Mouse (Mus musculus) kidney, postnatal 4 days (tissue): ENCODE results near the gene Sec14l1.
"Not testable (repeated sequence)": the region's sequence is repeated elsewhere in the genome, so short reads cannot be mapped to it uniquely, and the experiment has no call there.

ENCODE experiments used
- DNase-seq, 2 experiments: peaks; one replicate each; pipeline ENCODE4 v3.0.0; 2021; ENCODE audit warnings: mixed read lengths in 2 of 2

Gene Sec14l1

DNA sequence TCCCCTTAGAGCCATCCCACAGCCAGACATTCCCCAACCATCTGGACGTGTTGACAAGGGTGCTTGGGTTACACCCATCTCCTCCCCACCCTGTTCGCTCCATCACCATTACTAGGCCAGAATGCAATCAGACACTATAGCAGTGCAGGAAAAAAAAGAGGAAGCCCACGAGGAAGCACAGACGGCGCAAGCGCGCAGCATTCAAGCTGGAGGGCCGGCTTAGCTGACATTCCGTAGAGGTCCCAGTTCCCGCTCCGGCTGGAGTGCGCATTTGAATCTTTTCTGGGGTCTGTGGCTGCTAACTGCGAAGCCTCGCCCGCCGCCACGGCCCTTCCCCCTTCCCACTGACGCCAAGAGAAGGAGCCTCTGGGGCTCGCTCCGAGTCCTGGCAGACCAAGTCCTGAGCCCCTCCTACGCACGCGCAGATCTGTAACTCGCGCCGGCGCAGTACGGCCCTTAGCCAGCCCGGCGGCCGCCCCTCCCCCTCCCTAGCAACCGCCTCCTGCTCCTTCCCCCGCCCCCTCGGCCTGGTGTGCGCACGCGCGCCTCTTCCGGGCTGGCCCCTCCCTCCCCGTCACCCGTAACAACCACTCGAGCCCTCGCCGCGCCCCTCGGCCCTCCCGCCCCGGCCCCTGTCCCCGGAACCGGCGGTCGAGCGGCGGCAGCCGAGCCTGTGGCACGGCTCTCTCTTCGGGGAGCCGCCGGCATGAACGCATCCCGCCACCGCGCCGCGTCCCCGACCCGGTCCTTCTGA is at the start of gene Sec14l1:
TSS of gene Sec14l1 (plus strand) at position 577 of the 754 bp plus-strand sequence.
- peak; percentile 100 for DNase-seq

GRCm38 (mm10) chr11:117065602-117066001 is 49.4 kb upstream of the Sec14l1 start:
- DNase-seq: not testable (repeated sequence)

DNA sequence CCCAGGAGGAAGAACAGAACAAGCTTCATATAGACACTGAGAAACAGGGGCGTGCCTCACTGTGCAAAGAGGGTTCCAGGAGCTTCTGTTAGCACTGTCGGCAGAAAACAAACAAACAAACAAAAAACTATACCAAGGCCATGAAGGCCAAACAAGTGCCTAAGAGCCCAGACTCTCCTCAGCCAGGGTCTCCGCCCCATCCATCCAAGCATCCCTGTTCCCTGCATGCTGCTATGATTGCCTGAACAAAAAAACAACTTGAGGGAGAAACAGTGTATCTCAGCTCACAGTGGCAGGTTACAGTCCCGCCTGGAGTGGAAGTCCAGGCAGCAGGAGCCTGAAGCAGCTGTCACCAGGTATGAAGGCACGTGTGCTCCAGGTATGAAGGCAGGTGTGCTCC is 48.2 kb upstream of the Sec14l1 start:
- DNase-seq: no peak

- no peak for DNase-seq
Measured at GRCm38 (mm10) chr11:117068332-117068731, 46.6 kb upstream of the Sec14l1 start.

DNA sequence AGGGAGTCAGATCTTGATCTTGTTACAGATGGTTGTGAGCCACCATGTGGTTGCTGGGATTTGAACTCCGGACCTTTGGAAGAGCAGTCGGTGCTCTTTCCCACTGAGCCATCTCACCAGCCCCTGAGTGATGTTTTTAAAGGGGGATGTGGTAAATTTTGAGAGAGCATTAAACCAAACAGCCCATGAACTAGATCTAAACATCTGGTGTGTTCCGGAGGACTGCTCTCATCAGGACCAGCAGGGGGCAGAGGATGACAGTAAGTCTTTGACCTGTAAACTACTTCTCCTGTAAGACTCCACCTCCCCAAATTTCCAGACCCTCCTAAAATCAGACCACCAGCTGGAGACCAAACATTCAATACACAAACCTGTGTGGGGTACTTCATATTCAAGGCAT is 45.9 kb upstream of the Sec14l1 start:
- peak; percentile 37 to 55 for DNase-seq

GRCm38 (mm10) chr11:117070711-117071110 is 44.3 kb upstream of the Sec14l1 start:
- no peak for DNase-seq

DNA sequence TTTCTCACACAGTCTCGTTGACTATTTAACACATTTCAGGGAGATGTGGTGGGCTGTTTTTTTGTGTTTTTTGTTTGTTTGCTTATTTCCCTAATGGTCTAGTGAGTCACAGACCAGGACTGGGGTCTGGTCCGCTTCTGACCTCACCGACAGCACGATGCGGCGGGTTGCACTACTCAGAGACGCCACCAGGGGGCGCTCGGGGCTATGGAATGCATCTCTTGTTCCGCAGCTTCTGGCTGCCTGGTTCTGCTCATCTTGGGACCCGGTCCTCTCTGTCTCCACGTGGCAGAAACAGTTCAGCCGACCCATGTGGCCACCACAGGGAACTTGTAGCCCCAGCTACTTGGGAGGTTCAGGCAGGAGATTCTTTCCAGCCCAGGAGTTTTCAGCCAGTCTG is 42.8 kb upstream of the Sec14l1 start:
- DNase-seq: peak; percentile 92 to 93

GRCm38 (mm10) chr11:117073426-117073825 is 41.5 kb upstream of the Sec14l1 start:
- no peak for DNase-seq

- DNase-seq: peak; percentile 88 to 93
Measured at GRCm38 (mm10) chr11:117076576-117077196, 38.3 kb upstream of the Sec14l1 start.

- no peak for DNase-seq
Measured at GRCm38 (mm10) chr11:117077227-117077626, 37.7 kb upstream of the Sec14l1 start.

GRCm38 (mm10) chr11:117077902-117078301 is 37.1 kb upstream of the Sec14l1 start:
- DNase-seq: no peak

DNA sequence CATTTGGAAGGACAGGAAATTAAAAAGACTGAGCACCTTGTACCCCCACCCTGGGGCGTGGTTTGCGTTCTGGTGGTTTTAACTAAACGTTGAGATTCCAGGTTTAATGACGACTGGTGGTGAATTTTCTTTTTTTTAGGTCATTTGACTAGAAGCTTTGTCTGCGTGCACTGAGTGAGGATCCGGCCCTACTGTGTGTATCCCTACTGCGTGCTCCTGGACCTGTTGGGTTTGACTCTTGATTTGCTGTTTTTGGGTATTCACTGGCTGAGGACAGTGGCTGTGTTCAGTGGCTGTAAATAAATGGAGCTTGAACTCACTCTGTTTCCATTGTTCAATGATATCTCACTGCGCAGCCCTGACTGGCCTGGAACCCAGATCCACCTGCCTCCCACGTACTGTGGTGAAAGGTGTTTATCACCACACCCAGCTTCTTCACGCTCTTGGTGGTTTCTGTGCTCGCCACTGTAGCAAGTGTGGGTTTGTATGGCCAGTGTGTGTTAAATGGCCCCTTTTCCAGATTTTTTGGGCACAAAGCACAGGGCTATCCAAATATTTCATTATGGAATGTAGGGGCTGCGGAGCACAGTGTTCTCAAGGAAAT is 36.2 kb upstream of the Sec14l1 start:
- DNase-seq: no peak

DNA sequence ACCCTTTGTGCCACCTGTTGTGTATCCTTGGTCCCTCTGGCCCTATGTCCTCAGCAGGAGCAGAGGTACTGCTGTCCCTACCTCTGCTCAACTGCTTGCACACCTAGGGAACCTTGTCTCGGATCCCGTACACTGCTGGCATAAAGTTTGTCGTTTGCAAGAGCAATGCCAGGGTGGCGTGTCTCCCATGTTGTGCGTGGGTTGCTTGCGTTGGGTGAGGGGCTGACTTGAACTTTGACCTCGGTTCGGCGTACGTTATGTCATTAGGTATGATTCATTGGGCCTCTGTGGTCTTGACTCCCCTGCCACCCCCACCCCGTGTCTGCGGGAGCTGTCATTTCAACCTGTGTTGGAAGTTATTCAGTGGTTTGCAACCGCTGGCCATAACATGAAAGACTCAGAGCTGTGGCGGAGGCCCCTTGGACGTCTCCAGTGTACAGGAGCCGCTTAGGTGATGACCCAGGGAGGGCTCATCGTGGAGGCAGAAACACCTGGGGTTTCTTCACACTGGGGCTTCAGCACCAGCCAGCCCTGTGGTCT is 35.2 kb upstream of the Sec14l1 start:
- DNase-seq: no peak

DNA sequence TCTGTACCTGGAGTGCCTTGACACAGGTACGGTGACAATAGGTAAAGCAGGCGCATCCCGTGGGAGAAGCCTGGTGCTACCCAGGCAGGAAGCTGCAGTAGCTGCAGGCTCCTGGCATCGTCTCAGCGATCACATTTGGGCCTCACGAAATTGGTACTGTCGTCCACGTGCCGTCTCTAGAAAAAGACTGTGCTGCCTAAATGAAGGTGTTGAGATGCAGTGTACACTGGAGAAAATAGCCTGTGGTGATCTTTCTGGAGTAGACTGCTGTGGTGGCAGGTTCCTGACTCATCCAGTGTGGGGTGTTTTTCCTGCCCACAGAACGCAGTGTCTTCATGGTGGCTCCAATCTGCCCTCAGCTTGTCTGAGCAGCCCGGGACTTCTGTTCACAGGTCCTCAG is 34.8 kb upstream of the Sec14l1 start:
- no peak for DNase-seq

- DNase-seq: peak; percentile 76 to 86
Measured at GRCm38 (mm10) chr11:117081165-117082064, 33.6 kb upstream of the Sec14l1 start.

DNA sequence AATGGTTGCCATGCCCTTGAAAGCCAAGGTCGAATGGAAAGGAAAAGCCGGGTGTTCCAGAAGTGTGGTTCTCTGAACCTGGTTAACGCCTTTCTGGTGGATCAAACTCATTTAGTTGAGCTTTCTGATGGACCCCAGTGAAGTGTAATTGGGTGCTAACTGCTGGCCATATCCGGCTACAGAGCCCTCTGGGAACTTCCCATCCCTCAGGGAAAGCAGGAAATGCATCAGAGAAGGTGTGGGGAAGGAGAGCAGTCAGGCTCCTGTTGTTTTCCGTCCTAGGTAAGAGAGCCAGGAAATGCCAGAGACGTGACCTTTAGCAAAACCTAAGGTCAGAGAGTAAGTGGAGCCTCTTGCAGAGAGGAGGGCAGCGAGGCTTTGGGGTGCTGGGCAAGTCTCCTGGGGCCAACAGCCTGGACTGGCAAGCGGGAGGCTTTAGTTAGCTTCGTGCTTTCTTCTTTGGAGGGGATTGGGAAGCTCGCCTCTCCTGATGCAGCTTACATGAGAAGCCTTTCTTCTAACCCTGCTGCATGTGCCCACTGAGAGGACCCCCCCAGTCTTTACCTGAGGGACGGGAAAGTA is 32.5 kb upstream of the Sec14l1 start:
- DNase-seq: no peak

DNA sequence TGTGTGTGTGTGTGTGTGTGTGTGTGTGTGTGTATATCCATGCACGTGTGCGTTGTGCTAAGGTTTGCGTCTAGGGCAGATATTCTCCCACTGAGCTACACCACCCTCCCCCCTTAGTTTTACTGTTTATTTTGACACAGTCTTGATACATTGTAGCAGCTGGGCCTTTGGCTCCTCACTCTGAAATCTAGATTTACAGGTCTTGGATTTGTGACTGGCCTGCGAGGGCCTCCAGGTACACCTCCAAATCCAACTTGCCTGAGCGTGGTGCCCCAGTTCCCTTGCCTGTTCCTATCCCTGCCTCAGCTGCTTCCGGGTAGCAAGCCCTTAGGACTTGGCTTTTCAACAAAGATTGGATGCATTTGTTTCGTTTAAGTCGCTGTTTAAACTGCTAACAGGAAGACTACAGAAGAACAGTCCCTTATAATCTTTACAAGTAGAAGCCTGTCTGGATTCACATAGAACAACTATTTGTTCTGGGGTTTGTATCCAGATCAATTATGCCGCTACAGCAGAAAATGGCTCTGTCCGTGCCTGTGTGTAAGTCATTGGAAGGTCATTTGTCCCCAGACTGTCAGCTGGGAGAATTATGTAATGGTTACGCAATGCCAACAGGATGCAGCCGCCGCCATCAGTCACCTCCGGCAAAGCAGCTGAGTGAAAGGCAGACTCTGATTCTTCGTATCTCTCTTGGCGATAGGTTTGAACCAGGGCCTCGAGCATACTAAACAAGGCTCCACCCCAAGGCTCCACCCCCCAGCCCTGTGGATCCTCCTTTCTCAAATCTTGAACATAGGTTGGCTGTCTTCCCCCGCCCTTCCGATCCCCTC is 31.7 kb upstream of the Sec14l1 start:
- DNase-seq: peak; percentile 39 to 60

DNA sequence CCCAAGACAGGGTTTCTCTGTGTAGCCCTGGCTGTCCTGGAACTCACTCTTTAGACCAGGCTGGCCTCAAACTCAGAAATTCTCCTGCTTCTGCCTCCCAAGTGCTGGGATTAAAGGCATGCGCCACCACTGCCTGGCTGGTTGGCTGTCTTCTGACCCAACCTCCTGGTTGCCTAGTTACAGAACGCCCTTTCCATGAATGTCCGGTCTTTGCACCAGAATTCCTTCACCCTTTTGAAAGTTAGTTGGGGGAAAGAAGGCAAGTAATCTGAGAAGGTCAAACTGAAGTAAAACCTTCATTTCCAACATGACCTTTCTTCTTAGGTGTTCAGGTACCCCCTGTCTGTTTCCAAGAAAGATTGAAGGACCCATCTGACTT is 31.1 kb upstream of the Sec14l1 start:
- not testable (repeated sequence) for DNase-seq

- DNase-seq: no peak
Measured at GRCm38 (mm10) chr11:117086215-117086614, 28.8 kb upstream of the Sec14l1 start.

- DNase-seq: no peak
Measured at GRCm38 (mm10) chr11:117087036-117087799, 27.8 kb upstream of the Sec14l1 start.
